Mouse (Mus musculus): ENCODE results near the gene Cebpb.

GRCm38 (mm10) chr2:167685865-167686264 lies 2.9 kb upstream of the Cebpb start:
- no peak for TF ChIP-seq CTCF (IDR thresholded peaks at IDR 0.05; ENCODE audit: low read depth, low read length)
- no peak for TF ChIP-seq POLR2A (IDR thresholded peaks at IDR 0.05; ENCODE audit: borderline replicate concordance, low read depth, low read length)
